Mouse (Mus musculus): Measurements from ENCODE around the gene Atp2a1.

- no peak for TF ChIP-seq CHD1 (IDR thresholded peaks at IDR 0.05; ENCODE audit: low read depth, low read length)
- TF ChIP-seq ZNF384 (IDR thresholded peaks at IDR 0.05; ENCODE audit: low read depth, low read length): no peak
- TF ChIP-seq BHLHE40 (IDR thresholded peaks at IDR 0.05; ENCODE audit: borderline replicate concordance, low read depth, low read length): peak; percentile 44; the same call in 1 of the 2 replicates
- TF ChIP-seq SIN3A (IDR thresholded peaks at IDR 0.05; ENCODE audit: low read length): no peak; the same call in 1 of the 2 replicates
- no peak for TF ChIP-seq MAFK (IDR thresholded peaks at IDR 0.05; ENCODE audit: borderline replicate concordance, low read depth, low read length)
- no peak for TF ChIP-seq CTCF (IDR thresholded peaks at IDR 0.05 in 2 of 3, conservative IDR thresholded peaks at IDR 0.05 in 1 of 3; ENCODE audit: control insufficient read depth in 1 of 3, insufficient read depth in 1 of 3, low read depth in 2 of 3, low read length in 3 of 3, poor library complexity in 1 of 3, severe bottlenecking in 1 of 3)
- TF ChIP-seq KAT2A (conservative IDR thresholded peaks at IDR 0.05; ENCODE audit: low read depth, low read length): no peak
- TF ChIP-seq TAL1 (IDR thresholded peaks at IDR 0.05; ENCODE audit: low read length): no peak; the same call in 1 of the 2 replicates
Measured at GRCm38 (mm10) chr7:126397221-126397620, 65.7 kb downstream of the Atp2a1 start.
